Mouse (Mus musculus): ENCODE results near the gene Prkn. TPM values are rescaled to one million over a fixed set of nuclear protein-coding genes. Genes with fewer than 3 reads are reported as not detected.

The Prkn gene
- total RNA-seq, 1 experiment = 1.7 TPM

GRCm38 (mm10) chr17:12048695-12049490 lies 1208.7 kb downstream of the Prkn start:
- Histone ChIP-seq H3K36me3 (ENCODE audit: control insufficient read depth, insufficient read depth, low read length, poor library complexity, severe bottlenecking) (no peaks in the 10 kb centered on the region), H3K4me3 (ENCODE audit: insufficient read depth in 1 of 2, low read depth in 1 of 2, low read length in 2 of 2, poor library complexity in 1 of 2, severe bottlenecking in 1 of 2) (no peak overlapping the region), H3K27ac (ENCODE audit: insufficient read depth, low read depth, low read length, poor library complexity, severe bottlenecking) (no peak overlapping the region), H3K9me3 (ENCODE audit: control insufficient read depth, insufficient read depth, low read depth, low read length) (no peaks in the 10 kb centered on the region), H3K4me1 (ENCODE audit: control insufficient read depth in 2 of 2, insufficient read depth in 2 of 2, low read length in 2 of 2, poor library complexity in 1 of 2) (peaks cover 0 to 18% of the 10 kb centered on the region in 2 experiments), H3K9ac (ENCODE audit: insufficient read depth, low read depth, low read length, poor library complexity, severe bottlenecking) (no peak overlapping the region)
- no peak for DNase-seq (ENCODE audit: low read depth, low spot score)
- no peak for TF ChIP-seq HCFC1 (IDR thresholded peaks at IDR 0.05; ENCODE audit: borderline replicate concordance, insufficient read depth, low read length)
- no peak for TF ChIP-seq MAFK (IDR thresholded peaks at IDR 0.05; ENCODE audit: insufficient read depth, low read depth, low read length)
- no peak for TF ChIP-seq ZNF384 (IDR thresholded peaks at IDR 0.05; ENCODE audit: low read depth, low read length)
- no peak for TF ChIP-seq ZC3H11A (IDR thresholded peaks at IDR 0.05; ENCODE audit: borderline replicate concordance, low read depth, low read length)
- TF ChIP-seq CHD2 (IDR thresholded peaks at IDR 0.05; ENCODE audit: low read depth, low read length) = no peak
- in situ Hi-C loops (cut with MboI; ENCODE audit: low sequenced_read_pairs in 2 of 2, unreplicated experiment in 2 of 2) = loop anchor here in 1 of 2 experiments (25.0 kb wide), 2 partner anchors 163 to 313 kb away; no protein-coding TSS in a partner anchor

GRCm38 (mm10) chr17:12050261-12050660 lies 1210.1 kb downstream of the Prkn start:
- Histone ChIP-seq H3K4me1 (ENCODE audit: control insufficient read depth in 2 of 2, insufficient read depth in 2 of 2, low read length in 2 of 2, poor library complexity in 1 of 2) (peaks cover 0 to 17% of the 10 kb centered on the region in 2 experiments), H3K9me3 (ENCODE audit: control insufficient read depth, insufficient read depth, low read depth, low read length) (no peaks in the 10 kb centered on the region), H3K9ac (ENCODE audit: insufficient read depth, low read depth, low read length, poor library complexity, severe bottlenecking) (no peak overlapping the region), H3K27ac (ENCODE audit: insufficient read depth, low read depth, low read length, poor library complexity, severe bottlenecking) (no peak overlapping the region), H3K36me3 (ENCODE audit: control insufficient read depth, insufficient read depth, low read length, poor library complexity, severe bottlenecking) (no peaks in the 10 kb centered on the region), H3K4me3 (ENCODE audit: insufficient read depth in 1 of 2, low read depth in 1 of 2, low read length in 2 of 2, poor library complexity in 1 of 2, severe bottlenecking in 1 of 2) (no peak overlapping the region)
- no peak for DNase-seq (ENCODE audit: low read depth, low spot score)
- TF ChIP-seq HCFC1 (IDR thresholded peaks at IDR 0.05; ENCODE audit: borderline replicate concordance, insufficient read depth, low read length) (no peak), ZC3H11A (IDR thresholded peaks at IDR 0.05; ENCODE audit: borderline replicate concordance, low read depth, low read length) (no peak), MAFK (IDR thresholded peaks at IDR 0.05; ENCODE audit: insufficient read depth, low read depth, low read length) (no peak), CHD2 (IDR thresholded peaks at IDR 0.05; ENCODE audit: low read depth, low read length) (no peak), ZNF384 (IDR thresholded peaks at IDR 0.05; ENCODE audit: low read depth, low read length) (no peak)
- in situ Hi-C loops (cut with MboI; ENCODE audit: low sequenced_read_pairs in 2 of 2, unreplicated experiment in 2 of 2) = no loop called here

- H3K9ac ChIP-seq (ENCODE audit: insufficient read depth, low read depth, low read length, poor library complexity, severe bottlenecking) = no peak overlapping the region
- H3K4me1 ChIP-seq (ENCODE audit: control insufficient read depth in 2 of 2, insufficient read depth in 2 of 2, low read length in 2 of 2, poor library complexity in 1 of 2) = peaks cover 0 to 15% of the 10 kb centered on the region in 2 experiments; a peak in 3 of 4 replicates
- no peaks in the 10 kb centered on the region for H3K36me3 ChIP-seq (ENCODE audit: control insufficient read depth, insufficient read depth, low read length, poor library complexity, severe bottlenecking)
- no peak for DNase-seq (ENCODE audit: low read depth, low spot score)
- H3K4me3 ChIP-seq (ENCODE audit: insufficient read depth in 1 of 2, low read depth in 1 of 2, low read length in 2 of 2, poor library complexity in 1 of 2, severe bottlenecking in 1 of 2) = no peak overlapping the region
- in situ Hi-C loops (cut with MboI; ENCODE audit: low sequenced_read_pairs in 2 of 2, unreplicated experiment in 2 of 2) = no loop called here
- H3K27ac ChIP-seq (ENCODE audit: insufficient read depth, low read depth, low read length, poor library complexity, severe bottlenecking) = no peak overlapping the region
- TF ChIP-seq MAFK (IDR thresholded peaks at IDR 0.05; ENCODE audit: insufficient read depth, low read depth, low read length) (no peak), CHD2 (IDR thresholded peaks at IDR 0.05; ENCODE audit: low read depth, low read length) (no peak), ZC3H11A (IDR thresholded peaks at IDR 0.05; ENCODE audit: borderline replicate concordance, low read depth, low read length) (no peak), HCFC1 (IDR thresholded peaks at IDR 0.05; ENCODE audit: borderline replicate concordance, insufficient read depth, low read length) (no peak), ZNF384 (IDR thresholded peaks at IDR 0.05; ENCODE audit: low read depth, low read length) (no peak)
- no peaks in the 10 kb centered on the region for H3K9me3 ChIP-seq (ENCODE audit: control insufficient read depth, insufficient read depth, low read depth, low read length)
Measured at GRCm38 (mm10) chr17:12051031-12051430, 1210.8 kb downstream of the Prkn start.

GRCm38 (mm10) chr17:12052651-12053050 lies 1212.5 kb downstream of the Prkn start:
- in situ Hi-C loops (cut with MboI; ENCODE audit: low sequenced_read_pairs in 2 of 2, unreplicated experiment in 2 of 2) = no loop called here
- H3K4me3 ChIP-seq (ENCODE audit: insufficient read depth in 1 of 2, low read depth in 1 of 2, low read length in 2 of 2, poor library complexity in 1 of 2, severe bottlenecking in 1 of 2) = no peak overlapping the region
- H3K4me1 ChIP-seq (ENCODE audit: control insufficient read depth in 2 of 2, insufficient read depth in 2 of 2, low read length in 2 of 2, poor library complexity in 1 of 2) = peaks cover 0 to 10% of the 10 kb centered on the region in 2 experiments; a peak in 2 of 4 replicates
- DNase-seq (ENCODE audit: low read depth, low spot score) = no peak
- no peak for TF ChIP-seq MAFK (IDR thresholded peaks at IDR 0.05; ENCODE audit: insufficient read depth, low read depth, low read length)
- no peak for TF ChIP-seq CHD2 (IDR thresholded peaks at IDR 0.05; ENCODE audit: low read depth, low read length)
- no peak for TF ChIP-seq HCFC1 (IDR thresholded peaks at IDR 0.05; ENCODE audit: borderline replicate concordance, insufficient read depth, low read length)
- no peak for TF ChIP-seq ZNF384 (IDR thresholded peaks at IDR 0.05; ENCODE audit: low read depth, low read length)
- TF ChIP-seq ZC3H11A (IDR thresholded peaks at IDR 0.05; ENCODE audit: borderline replicate concordance, low read depth, low read length) = no peak
- H3K27ac ChIP-seq (ENCODE audit: insufficient read depth, low read depth, low read length, poor library complexity, severe bottlenecking) = no peak overlapping the region
- no peak overlapping the region for H3K9ac ChIP-seq (ENCODE audit: insufficient read depth, low read depth, low read length, poor library complexity, severe bottlenecking)
- no peaks in the 10 kb centered on the region for H3K9me3 ChIP-seq (ENCODE audit: control insufficient read depth, insufficient read depth, low read depth, low read length)
- no peaks in the 10 kb centered on the region for H3K36me3 ChIP-seq (ENCODE audit: control insufficient read depth, insufficient read depth, low read length, poor library complexity, severe bottlenecking)
